Mouse (Mus musculus): Measurements from ENCODE around the gene Pknox2. TPM values are rescaled to one million over a fixed set of nuclear protein-coding genes. Genes with fewer than 3 reads are reported as not detected.

Gene Pknox2
- polyA plus RNA-seq, 1 experiment from 2014 or later: 40.6 TPM

GRCm38 (mm10) chr9:36876787-36877186, 270.4 kb downstream of the Pknox2 start:
- Histone ChIP-seq H3K9me3 (no peaks in the 10 kb centered on the region), H3K9ac (no peak overlapping the region), H3K36me3 (peaks cover 79% of the 10 kb centered on the region), H3K27me3 (no peaks in the 10 kb centered on the region), H3K4me3 (no peak overlapping the region), H3K4me2 (no peak overlapping the region), H3K27ac (replicated peaks) (no peak overlapping the region), H3K4me1 (replicated peaks) (peaks cover 9% of the 10 kb centered on the region)
- ATAC-seq (ENCODE audit: low FRiP score, low read depth): no peak

- no peak overlapping the region for H3K27ac ChIP-seq (replicated peaks)
- peaks cover 83% of the 10 kb centered on the region for H3K36me3 ChIP-seq
- no peaks in the 10 kb centered on the region for H3K27me3 ChIP-seq
- no peak overlapping the region for H3K4me3 ChIP-seq
- H3K4me1 ChIP-seq (replicated peaks): peaks cover 4% of the 10 kb centered on the region
- H3K9me3 ChIP-seq: no peaks in the 10 kb centered on the region
- no peak overlapping the region for H3K9ac ChIP-seq
- ATAC-seq (ENCODE audit: low FRiP score, low read depth): no peak
- no peak overlapping the region for H3K4me2 ChIP-seq
- 91% methylated on average over 5 of the region's 5 CpGs for WGBS
Measured at GRCm38 (mm10) chr9:36876313-36876712, 270.9 kb downstream of the Pknox2 start.

- no peaks in the 10 kb centered on the region for H3K4me1 ChIP-seq (replicated peaks)
- H3K4me2 ChIP-seq: no peak overlapping the region
- no peak overlapping the region for H3K4me3 ChIP-seq
- H3K9me3 ChIP-seq: no peaks in the 10 kb centered on the region
- no peak overlapping the region for H3K9ac ChIP-seq
- no peak for ATAC-seq (ENCODE audit: low FRiP score, low read depth)
- peaks cover 91% of the 10 kb centered on the region for H3K36me3 ChIP-seq
- 89% methylated on average over 2 of the region's 2 CpGs for WGBS
- no peaks in the 10 kb centered on the region for H3K27me3 ChIP-seq
- no peak overlapping the region for H3K27ac ChIP-seq (replicated peaks)
Measured at GRCm38 (mm10) chr9:36873796-36874195, 273.4 kb downstream of the Pknox2 start.

- H3K4me1 ChIP-seq (replicated peaks): peaks cover 3% of the 10 kb centered on the region; the same call in 1 of the 2 replicates
- peaks cover 86% of the 10 kb centered on the region for H3K36me3 ChIP-seq
- H3K9ac ChIP-seq: no peak overlapping the region
- H3K9me3 ChIP-seq: no peaks in the 10 kb centered on the region
- H3K4me3 ChIP-seq: no peak overlapping the region
- no peak overlapping the region for H3K27ac ChIP-seq (replicated peaks)
- WGBS: 67% methylated on average over 1 of the region's 1 CpGs
- no peaks in the 10 kb centered on the region for H3K27me3 ChIP-seq
- H3K4me2 ChIP-seq: no peak overlapping the region
- no peak for ATAC-seq (ENCODE audit: low FRiP score, low read depth)
Measured at GRCm38 (mm10) chr9:36870263-36870662, 276.9 kb downstream of the Pknox2 start.

- H3K27me3 ChIP-seq: no peaks in the 10 kb centered on the region
- 85% methylated on average over 6 of the region's 6 CpGs for WGBS
Measured at GRCm38 (mm10) chr9:36868662-36869061, 278.5 kb downstream of the Pknox2 start.

GRCm38 (mm10) chr9:36864862-36865813, 282.1 kb downstream of the Pknox2 start:
- H3K9me3 ChIP-seq: no peaks in the 10 kb centered on the region
- peak overlapping the region; percentile 63 for H3K27ac ChIP-seq (replicated peaks)
- H3K36me3 ChIP-seq: peaks cover 86% of the 10 kb centered on the region
- no peak overlapping the region for H3K9ac ChIP-seq
- H3K4me3 ChIP-seq: no peak overlapping the region
- no peaks in the 10 kb centered on the region for H3K27me3 ChIP-seq
- peak; percentile 57; the same call in 1 of the 2 replicates for ATAC-seq (ENCODE audit: low FRiP score, low read depth)
- H3K4me2 ChIP-seq: no peak overlapping the region
- WGBS: 27% methylated on average over 4 of the region's 4 CpGs
- peaks cover 4% of the 10 kb centered on the region; the same call in 1 of the 2 replicates for H3K4me1 ChIP-seq (replicated peaks)

More at GRCm38 (mm10) chr9:36868662-36869061, 278.5 kb downstream of the Pknox2 start:
- Histone ChIP-seq H3K9me3 (no peaks in the 10 kb centered on the region), H3K4me3 (no peak overlapping the region), H3K4me1 (replicated peaks) (peaks cover 4% of the 10 kb centered on the region; the same call in 1 of the 2 replicates), H3K4me2 (no peak overlapping the region), H3K9ac (no peak overlapping the region), H3K36me3 (peaks cover 85% of the 10 kb centered on the region), H3K27ac (replicated peaks) (no peak overlapping the region)
- no peak for ATAC-seq (ENCODE audit: low FRiP score, low read depth)

GRCm38 (mm10) chr9:36863694-36864093, 283.5 kb downstream of the Pknox2 start:
- H3K4me2 ChIP-seq: no peak overlapping the region
- H3K9ac ChIP-seq: no peak overlapping the region
- 68% methylated on average over 3 of the region's 3 CpGs for WGBS
- H3K4me3 ChIP-seq: no peak overlapping the region
- no peak for ATAC-seq (ENCODE audit: low FRiP score, low read depth)
- H3K36me3 ChIP-seq: peaks cover 79% of the 10 kb centered on the region
- H3K9me3 ChIP-seq: no peaks in the 10 kb centered on the region
- H3K27me3 ChIP-seq: no peaks in the 10 kb centered on the region
- peaks cover 4% of the 10 kb centered on the region; the same call in 1 of the 2 replicates for H3K4me1 ChIP-seq (replicated peaks)
- H3K27ac ChIP-seq (replicated peaks): no peak overlapping the region

GRCm38 (mm10) chr9:36862576-36862975, 284.6 kb downstream of the Pknox2 start:
- Histone ChIP-seq H3K27ac (replicated peaks) (no peak overlapping the region), H3K9me3 (no peaks in the 10 kb centered on the region), H3K4me2 (no peak overlapping the region), H3K4me1 (replicated peaks) (peaks cover 4% of the 10 kb centered on the region), H3K36me3 (peaks cover 71% of the 10 kb centered on the region), H3K27me3 (no peaks in the 10 kb centered on the region), H3K4me3 (no peak overlapping the region), H3K9ac (no peak overlapping the region)
- 87% methylated on average over 2 of the region's 2 CpGs for WGBS
- no peak for ATAC-seq (ENCODE audit: low FRiP score, low read depth)

GRCm38 (mm10) chr9:36858677-36859076, 288.5 kb downstream of the Pknox2 start:
- Histone ChIP-seq H3K4me1 (replicated peaks) (no peaks in the 10 kb centered on the region; the same call in 1 of the 2 replicates), H3K27ac (replicated peaks) (no peak overlapping the region), H3K4me3 (no peak overlapping the region), H3K9me3 (no peaks in the 10 kb centered on the region), H3K4me2 (no peak overlapping the region), H3K27me3 (no peaks in the 10 kb centered on the region), H3K36me3 (peaks cover 58% of the 10 kb centered on the region), H3K9ac (no peak overlapping the region)
- peak; percentile 34; the same call in 1 of the 2 replicates for ATAC-seq (ENCODE audit: low FRiP score, low read depth)
- WGBS: 23% methylated on average over 4 of the region's 4 CpGs

GRCm38 (mm10) chr9:36857476-36858117, 289.6 kb downstream of the Pknox2 start:
- WGBS: 9% methylated on average over 8 of the region's 8 CpGs
- ATAC-seq (ENCODE audit: low FRiP score, low read depth): no peak
- Histone ChIP-seq H3K4me3 (no peak overlapping the region), H3K27ac (replicated peaks) (no peak overlapping the region), H3K4me2 (no peak overlapping the region), H3K4me1 (replicated peaks) (no peaks in the 10 kb centered on the region; the same call in 1 of the 2 replicates), H3K9ac (no peak overlapping the region), H3K36me3 (peaks cover 51% of the 10 kb centered on the region), H3K27me3 (no peaks in the 10 kb centered on the region), H3K9me3 (no peaks in the 10 kb centered on the region)

- no peaks in the 10 kb centered on the region for H3K9me3 ChIP-seq
- H3K27ac ChIP-seq (replicated peaks): no peak overlapping the region
- peaks cover 51% of the 10 kb centered on the region for H3K36me3 ChIP-seq
- H3K4me1 ChIP-seq (replicated peaks): no peaks in the 10 kb centered on the region; the same call in 1 of the 2 replicates
- no peak for ATAC-seq (ENCODE audit: low FRiP score, low read depth)
- 64% methylated on average over 2 of the region's 2 CpGs for WGBS
- no peak overlapping the region for H3K4me3 ChIP-seq
- no peak overlapping the region for H3K9ac ChIP-seq
- H3K27me3 ChIP-seq: no peaks in the 10 kb centered on the region
- no peak overlapping the region for H3K4me2 ChIP-seq
Measured at GRCm38 (mm10) chr9:36856351-36856750, 290.9 kb downstream of the Pknox2 start.

GRCm38 (mm10) chr9:36852175-36852574, 295.0 kb downstream of the Pknox2 start:
- no peak overlapping the region for H3K4me3 ChIP-seq
- H3K27ac ChIP-seq (replicated peaks): no peak overlapping the region
- WGBS: 92% methylated on average over 2 of the region's 2 CpGs
- H3K36me3 ChIP-seq: peaks cover 59% of the 10 kb centered on the region
- H3K4me1 ChIP-seq (replicated peaks): no peaks in the 10 kb centered on the region
- H3K4me2 ChIP-seq: no peak overlapping the region
- H3K9ac ChIP-seq: no peak overlapping the region
- H3K9me3 ChIP-seq: no peaks in the 10 kb centered on the region
- ATAC-seq (ENCODE audit: low FRiP score, low read depth): no peak
- no peaks in the 10 kb centered on the region for H3K27me3 ChIP-seq
